ENCODE assay signal across 22 mouse cellular contexts in the genomic region with DNA sequence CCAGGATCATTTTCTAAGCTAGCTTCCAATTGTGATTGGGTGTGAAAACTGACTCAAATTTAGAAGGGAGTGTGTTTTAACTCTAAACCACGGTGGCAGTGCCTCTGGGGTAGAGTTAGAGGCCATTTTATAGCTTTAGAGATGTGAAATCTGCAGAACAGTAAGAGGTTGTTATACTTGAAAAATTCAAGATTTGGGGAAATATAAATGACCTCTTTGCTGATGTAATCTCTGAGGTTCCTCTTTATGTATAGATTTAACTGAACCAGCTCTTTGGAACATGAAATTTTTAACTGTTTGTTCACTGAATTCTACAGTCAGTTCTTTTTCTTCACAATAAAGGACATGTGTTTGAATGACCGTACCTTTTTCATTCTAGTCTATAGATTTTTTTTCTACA. TPM values are rescaled to one million over a fixed set of nuclear protein-coding genes. Genes with fewer than 3 reads are reported as not detected.
DNase-seq lines count a peak whose midpoint lies in the region; ATAC-seq and TF ChIP-seq lines count a peak whose summit lies in the region.
"Had no signal": no experiment of that assay in that cellular context is flagged by ENCODE, and none has a peak within 500 bp of the region (broad histone marks: within the 10 kb centered on the region; RNA-seq: fewer than 3 reads in every experiment).

No protein-coding gene starts in this region.

- peaks cover 17% of the 10 kb centered on the region for H3K36me3 ChIP-seq in macrophage (ENCODE audit: inconsistent target)

- WGBS in macrophage (ENCODE audit: missing documents), result 33% methylated on average over 2 of the region's 2 CpGs

- no peak for DNase-seq in gastrocnemius, postnatal 25 days
- no peak for DNase-seq in adrenal gland, postnatal 36 days
- DNase-seq: adrenal gland, adult 8-10 months; adrenal gland, postnatal 14 days; B cell, adult 2 months; cerebellum, adult 11-12 months; cerebellum, adult 2 months; cerebellum, adult 9-10 months; cerebellum, postnatal 10 days; cerebellum, postnatal 25 days; forebrain, postnatal 0 days had no signal

- no peak for TF ChIP-seq POLR2A in bone marrow macrophage, adult 2 months (IDR thresholded peaks at IDR 0.05; ENCODE audit: borderline replicate concordance, low read depth, low read length)

- H3K79me2 ChIP-seq in macrophage (ENCODE audit: inconsistent target), result peaks cover 97% of the 10 kb centered on the region

- no peak overlapping the region for H3K4me3 ChIP-seq in bone marrow macrophage, adult 2 months (ENCODE audit: insufficient read depth, low read length)
- no peak overlapping the region for H3K4me3 ChIP-seq in macrophage (ENCODE audit: inconsistent target)
- H3K4me3 ChIP-seq: embryonic facial prominence, embryonic 10.5 days; embryonic facial prominence, embryonic 12.5 days; forebrain, embryonic 13.5 days; forebrain, embryonic 15.5 days had no signal

- H3K27ac ChIP-seq in bone marrow macrophage, adult 2 months (ENCODE audit: insufficient read depth, low read depth, low read length), result peak overlapping the region; percentile 76
- H3K27ac ChIP-seq in macrophage, result peak overlapping the region; percentile 67
- H3K27ac ChIP-seq: embryonic facial prominence, embryonic 10.5 days; embryonic facial prominence, embryonic 12.5 days; forebrain, embryonic 13.5 days; forebrain, embryonic 15.5 days had no signal

- peak; percentile 54 for ATAC-seq in monocyte, adult 5-6 weeks (replicated peaks; ENCODE audit: insufficient number of reproducible peaks, low FRiP score, low TSS enrichment, poor library complexity, severe bottlenecking)
- ATAC-seq in inflammation-experienced regulatory T-cells, adult 6 months, result no peak
- ATAC-seq: activated CD4-positive, CD25-positive, alpha-beta regulatory T cell, adult 4 months; CD4-positive, CD25-positive, alpha-beta regulatory T cell, adult 4 months; forebrain, embryonic 13.5 days; forebrain, embryonic 15.5 days; forebrain, postnatal 0 days; Patski had no signal

- no peak for TF ChIP-seq CTCF in bone marrow macrophage, adult 2 months (IDR thresholded peaks at IDR 0.05; ENCODE audit: low read depth, low read length)

- peaks cover 27% of the 10 kb centered on the region for H3K4me1 ChIP-seq in bone marrow macrophage, adult 2 months (ENCODE audit: control insufficient read depth, insufficient read depth, low read length)
- H3K4me1 ChIP-seq: embryonic facial prominence, embryonic 10.5 days; embryonic facial prominence, embryonic 12.5 days; forebrain, embryonic 13.5 days; forebrain, embryonic 15.5 days had no signal

RNA-seq across cellular contexts. Expression of gene Nptn, which starts 48.4 kb away (rescaled TPM):
- polyA plus RNA-seq in bone marrow macrophage, adult 2 months (2012; ENCODE audit: insufficient read depth, insufficient read length, missing spikeins), result 570 and 586 TPM in 2 replicates
- 100 to 1,000 TPM in 23 of 26 experiments, 10 to 100 TPM in 3; 79.3 to 327 (median 178) TPM for total RNA-seq in macrophage (2018; cell fraction: chromatin; rRNA removed)
- total RNA-seq in macrophage (2018; cell fraction: cytosol; rRNA removed), result 100 to 1,000 TPM; 221 to 473 (median 294) TPM
- total RNA-seq in macrophage (2018; cell fraction: nucleus; rRNA removed), result 100 to 1,000 TPM; 199 to 863 (median 326) TPM
- polyA plus RNA-seq in macrophage (2018), result 350 to 497 TPM (median 426 TPM) in 3 replicates
- 321 to 443 TPM (median 357 TPM) in 3 replicates for total RNA-seq in monocyte, adult 5-6 weeks (2017)
- 10 to 100 TPM; 92.9 to 99.0 TPM for total RNA-seq in gastrocnemius, postnatal 25 days (2021)
- polyA plus RNA-seq in inflammation-experienced regulatory T-cells, adult 6 months (2017; shearing (Covaris generic)), result 100 to 1,000 TPM in 2 of 3 experiments, 10 to 100 TPM in 1; 85.5 to 164 (median 109) TPM
- total RNA-seq in adrenal gland, postnatal 36 days (2021), result 100 to 1,000 TPM; 170 to 181 TPM
